Mouse (Mus musculus) liver, embryonic 12.5 days (tissue): ENCODE data around the gene Tk2. TPM values are rescaled to one million over a fixed set of nuclear protein-coding genes. Genes with fewer than 3 reads are reported as not detected.

Source experiments
- ATAC-seq: fragments of 200-750 bp; cut with Nextera tagmentation; 2 replicates; pipeline ENCODE4 v1.8.0; 2017; ENCODE audit warnings: moderate number of reproducible peaks, mild to moderate bottlenecking, moderate library complexity
- H3K27ac ChIP-seq: fragments of 300-500 bp; sonication (generic); 2 replicates; pipeline ENCODE4 v1.5.1; 2016; ENCODE audit warnings: mild to moderate bottlenecking
- H3K27me3 ChIP-seq: fragments of 300-500 bp; sonication (generic); replicated peaks from 2 replicates; pipeline ENCODE4 v1.6.1; 2016; ENCODE audit warnings: mild to moderate bottlenecking, moderate library complexity
- H3K36me3 ChIP-seq: fragments of 300-500 bp; sonication (generic); 2 replicates; pipeline ENCODE4 v1.6.1; 2016; ENCODE audit warnings: mild to moderate bottlenecking, moderate library complexity
- H3K4me1 ChIP-seq: fragments of 300-500 bp; sonication (generic); 2 replicates; pipeline ENCODE4 v1.6.1; 2016
- H3K4me2 ChIP-seq: fragments of 300-500 bp; sonication (generic); 2 replicates; pipeline ENCODE4 v1.6.1; 2016; ENCODE audit warnings: mild to moderate bottlenecking, moderate library complexity
- H3K4me3 ChIP-seq: fragments of 300-500 bp; sonication (generic); 2 replicates; pipeline ENCODE4 v1.5.1; 2016; ENCODE audit warnings: mild to moderate bottlenecking, moderate library complexity
- H3K9ac ChIP-seq: fragments of 300-500 bp; sonication (generic); 2 replicates; pipeline ENCODE4 v1.6.1; 2016; ENCODE audit warnings: mild to moderate bottlenecking, moderate library complexity
- H3K9me3 ChIP-seq: fragments of 300-500 bp; sonication (generic); replicated peaks from 2 replicates; pipeline ENCODE4 v1.6.1; 2016; ENCODE audit warnings: mild to moderate bottlenecking, moderate library complexity
- WGBS: fragments of 180-500 bp; shearing (Covaris S2); methylation state at CpG from one replicate; pipeline ENCODE4 v1.1.7; 2016; ENCODE audit not compliant: insufficient replicate concordance; 5-methylcytosine and 5-hydroxymethylcytosine counted together
- polyA plus RNA-seq: library from polyadenylated mRNA; unstranded; fragments of >200 nt; fragmentation: Nextera tagmentation; extraction: Ambion mirVana; gene quantifications from 2 replicates; pipeline ENCODE4 v1.2.1, GENCODE M21; 2016

Gene Tk2
- polyA plus RNA-seq, 1 experiment from 2014 or later, result 9.1 TPM

DNA sequence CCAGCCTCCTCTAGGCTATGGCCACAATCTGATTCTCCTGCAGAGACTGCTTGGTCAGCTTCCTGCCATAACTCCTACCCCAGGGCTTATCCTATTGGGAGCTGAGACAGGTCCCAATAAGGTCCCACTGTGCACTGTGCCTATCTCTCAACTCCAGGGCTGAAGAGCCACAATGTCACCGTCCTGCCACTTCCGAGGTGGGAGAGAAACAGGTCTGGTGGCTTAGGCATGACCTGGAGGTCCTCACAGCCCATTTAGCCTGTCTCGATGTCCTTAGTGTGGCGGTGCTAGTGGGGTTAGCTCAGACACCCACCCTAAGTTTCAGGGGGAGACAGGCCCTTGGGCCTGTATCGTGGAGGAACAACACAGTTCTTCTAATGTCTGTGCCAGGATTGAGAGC, 30.8 kb downstream of the Tk2 start:
- H3K9me3 ChIP-seq, result no peaks in the 10 kb centered on the region
- H3K27me3 ChIP-seq, result peaks cover 22% of the 10 kb centered on the region
- H3K4me2 ChIP-seq, result no peak overlapping the region
- no peak overlapping the region for H3K9ac ChIP-seq
- H3K4me3 ChIP-seq, result no peak overlapping the region
- H3K27ac ChIP-seq, result no peak overlapping the region
- no peaks in the 10 kb centered on the region for H3K36me3 ChIP-seq
- no peak for ATAC-seq
- 74% methylated on average over 5 of the region's 5 CpGs for WGBS
- H3K4me1 ChIP-seq, result no peaks in the 10 kb centered on the region

DNA sequence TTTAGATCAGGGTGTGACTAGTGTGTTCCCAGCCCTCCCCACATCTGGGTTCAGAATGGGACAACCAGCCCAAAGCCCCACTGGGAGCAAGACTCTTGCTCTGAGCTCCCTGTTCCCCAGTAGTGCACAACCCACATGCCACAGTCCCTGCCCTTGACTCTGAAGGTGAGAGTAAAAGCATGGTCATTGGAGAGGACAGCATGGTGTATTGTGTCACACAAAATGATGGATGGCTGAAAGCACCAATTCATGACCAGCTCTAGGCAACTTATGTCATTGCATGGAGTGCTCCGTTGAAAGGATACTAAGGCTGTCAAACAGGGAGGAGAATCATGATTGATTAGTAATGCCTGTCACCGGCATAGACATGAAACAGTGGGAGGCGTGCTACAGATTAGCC, 43.1 kb downstream of the Tk2 start:
- no peak overlapping the region for H3K27ac ChIP-seq
- H3K36me3 ChIP-seq, result no peaks in the 10 kb centered on the region
- no peaks in the 10 kb centered on the region for H3K4me1 ChIP-seq
- no peaks in the 10 kb centered on the region for H3K9me3 ChIP-seq
- H3K4me3 ChIP-seq, result no peak overlapping the region
- no peak for ATAC-seq
- H3K9ac ChIP-seq, result no peak overlapping the region
- 62% methylated on average over 3 of the region's 3 CpGs for WGBS
- H3K27me3 ChIP-seq, result peaks cover 10% of the 10 kb centered on the region; the same call in 1 of the 2 replicates
- H3K4me2 ChIP-seq, result no peak overlapping the region

DNA sequence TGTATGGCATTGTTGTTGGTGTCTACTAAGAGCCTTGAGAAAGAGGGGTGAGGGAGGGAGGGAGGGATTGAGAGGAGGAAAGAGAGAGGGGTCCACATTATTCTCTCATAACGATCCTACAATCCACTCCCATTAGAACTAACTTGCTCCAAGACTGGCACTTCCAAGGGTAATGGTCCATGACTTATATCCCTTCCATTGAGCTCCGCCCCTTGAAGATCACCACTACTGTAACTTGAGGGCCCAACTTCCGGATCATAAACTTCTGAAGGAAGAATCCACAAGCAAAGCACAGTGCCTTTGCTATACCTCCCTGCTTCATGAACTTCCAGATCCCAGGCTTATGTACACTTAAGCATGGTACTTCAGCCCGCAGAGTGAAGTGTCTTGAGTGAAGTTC, 46.0 kb downstream of the Tk2 start:
- no peak for ATAC-seq
- WGBS, result 81% methylated on average over 4 of the region's 4 CpGs
- H3K4me3 ChIP-seq, result no peak overlapping the region

DNA sequence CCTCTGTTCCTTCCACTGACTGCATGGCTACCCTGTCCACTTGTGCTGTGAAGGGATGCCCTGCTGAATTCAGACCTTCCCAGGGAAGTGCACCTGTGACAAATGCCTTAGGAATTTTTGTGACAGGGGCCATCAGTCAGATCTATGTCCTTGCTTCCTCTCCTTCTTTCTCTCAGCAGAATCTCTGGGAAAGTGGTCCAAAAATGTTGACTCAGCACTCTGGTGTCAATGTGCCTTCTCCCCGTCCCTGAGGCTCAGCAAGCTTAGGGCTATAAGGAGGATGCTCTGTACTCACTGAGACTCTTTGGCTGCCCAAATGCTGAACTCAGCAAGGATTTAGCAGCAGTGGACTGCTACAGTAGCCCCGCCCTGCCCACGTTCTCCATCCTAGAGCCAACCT, 46.7 kb downstream of the Tk2 start:
- Histone ChIP-seq H3K9me3 (no peaks in the 10 kb centered on the region), H3K27me3 (peaks cover 13% of the 10 kb centered on the region; the same call in 1 of the 2 replicates), H3K27ac (no peak overlapping the region), H3K4me2 (no peak overlapping the region), H3K4me1 (no peaks in the 10 kb centered on the region), H3K4me3 (no peak overlapping the region), H3K9ac (no peak overlapping the region), H3K36me3 (no peaks in the 10 kb centered on the region)
- 61% methylated on average over 3 of the region's 3 CpGs for WGBS
- no peak for ATAC-seq

More for the DNA sequence above, 46.0 kb downstream of the Tk2 start:
- H3K36me3 ChIP-seq, result no peaks in the 10 kb centered on the region
- no peaks in the 10 kb centered on the region for H3K9me3 ChIP-seq
- no peaks in the 10 kb centered on the region for H3K4me1 ChIP-seq
- peaks cover 13% of the 10 kb centered on the region; the same call in 1 of the 2 replicates for H3K27me3 ChIP-seq
- H3K9ac ChIP-seq, result no peak overlapping the region
- no peak overlapping the region for H3K4me2 ChIP-seq
- no peak overlapping the region for H3K27ac ChIP-seq

DNA sequence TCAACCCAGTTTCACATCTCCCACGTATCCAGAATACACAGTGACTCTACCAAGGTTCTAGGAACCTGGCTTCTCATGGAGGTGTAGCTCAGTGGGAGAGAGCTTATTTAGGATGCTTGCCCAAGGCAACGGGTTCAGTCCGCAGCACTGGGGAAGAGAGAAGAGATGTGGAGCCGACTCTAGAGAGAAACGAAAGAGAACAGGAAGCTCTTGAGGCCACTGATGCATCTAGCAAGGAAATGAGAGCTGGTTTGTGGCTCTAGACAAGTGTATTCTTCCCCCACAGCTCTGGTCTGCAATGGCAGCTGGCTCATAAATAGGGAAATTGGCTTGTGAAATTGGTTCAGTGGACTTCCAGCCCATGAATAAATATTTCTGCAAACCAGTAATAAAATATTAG, 48.6 kb downstream of the Tk2 start:
- H3K27ac ChIP-seq, result no peak overlapping the region
- no peak for ATAC-seq
- H3K36me3 ChIP-seq, result no peaks in the 10 kb centered on the region
- H3K27me3 ChIP-seq, result peaks cover 13% of the 10 kb centered on the region; the same call in 1 of the 2 replicates
- 26% methylated on average over 5 of the region's 5 CpGs for WGBS
- no peak overlapping the region for H3K9ac ChIP-seq
- H3K4me3 ChIP-seq, result no peak overlapping the region
- H3K4me1 ChIP-seq, result no peaks in the 10 kb centered on the region
- no peaks in the 10 kb centered on the region for H3K9me3 ChIP-seq
- no peak overlapping the region for H3K4me2 ChIP-seq

DNA sequence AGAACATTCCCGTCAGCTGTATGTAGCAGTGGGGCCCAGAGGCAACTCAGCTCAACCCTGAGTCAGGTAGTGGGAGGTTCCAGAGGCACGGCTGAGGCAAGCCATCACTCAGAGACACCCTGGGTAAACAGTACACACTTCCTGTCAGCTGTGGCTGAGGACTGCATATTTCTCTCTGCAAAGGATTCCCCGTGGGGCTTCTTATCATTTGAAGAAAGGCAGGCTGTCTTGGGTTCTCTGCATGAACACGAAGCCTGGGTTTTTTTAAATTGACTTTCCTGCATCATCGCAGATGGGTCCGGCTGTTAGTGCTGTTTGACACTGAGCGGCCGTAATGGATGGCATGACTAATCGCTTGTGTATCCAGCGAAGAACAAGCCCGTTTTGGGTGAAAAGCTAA, 56.9 kb downstream of the Tk2 start:
- Histone ChIP-seq H3K27me3 (peaks cover 12% of the 10 kb centered on the region; the same call in 1 of the 2 replicates), H3K4me1 (no peaks in the 10 kb centered on the region), H3K27ac (no peak overlapping the region), H3K4me2 (no peak overlapping the region), H3K9me3 (no peaks in the 10 kb centered on the region), H3K9ac (no peak overlapping the region), H3K4me3 (no peak overlapping the region), H3K36me3 (no peaks in the 10 kb centered on the region)
- WGBS, result 46% methylated on average over 11 of the region's 11 CpGs
- ATAC-seq, result no peak; the same call in 1 of the 2 replicates

DNA sequence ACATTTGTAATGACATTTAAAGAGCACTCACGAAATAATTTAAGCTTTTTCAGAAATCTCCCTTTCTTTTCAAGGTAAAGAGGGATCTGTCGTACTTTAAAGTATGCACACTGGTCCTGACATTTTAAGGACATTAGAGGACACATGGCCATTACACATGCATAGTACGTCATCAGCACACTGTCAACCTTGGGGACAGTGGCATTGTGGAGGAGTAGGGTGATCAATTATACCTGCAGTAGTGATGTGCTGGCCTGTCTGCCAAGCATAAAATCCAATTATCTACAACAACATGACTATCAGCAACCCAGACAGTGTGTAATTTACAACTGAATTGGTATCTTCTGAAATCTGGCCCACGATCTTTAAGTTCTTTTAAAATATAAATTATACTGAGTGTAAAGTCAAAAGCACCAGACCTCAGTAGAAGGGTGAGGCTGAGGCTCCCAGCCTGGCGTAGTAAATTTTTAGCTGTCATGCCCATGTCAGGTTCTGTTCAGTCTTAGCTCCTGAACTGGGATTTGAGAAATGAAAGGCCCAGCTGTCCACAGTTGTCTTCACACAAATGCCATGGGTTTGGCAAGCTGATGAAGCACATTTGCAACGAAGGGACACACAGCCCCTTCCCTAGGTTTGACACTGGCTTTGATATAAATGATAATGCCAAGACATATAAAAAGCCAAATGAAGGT, 57.4 kb downstream of the Tk2 start:
- H3K4me3 ChIP-seq, result no peak overlapping the region
- H3K27ac ChIP-seq, result no peak overlapping the region
- no peaks in the 10 kb centered on the region for H3K9me3 ChIP-seq
- no peak for ATAC-seq
- no peak overlapping the region for H3K4me2 ChIP-seq
- 57% methylated on average over 6 of the region's 6 CpGs for WGBS
- peaks cover 12% of the 10 kb centered on the region; the same call in 1 of the 2 replicates for H3K27me3 ChIP-seq
- H3K4me1 ChIP-seq, result no peaks in the 10 kb centered on the region
- H3K9ac ChIP-seq, result no peak overlapping the region
- H3K36me3 ChIP-seq, result no peaks in the 10 kb centered on the region

DNA sequence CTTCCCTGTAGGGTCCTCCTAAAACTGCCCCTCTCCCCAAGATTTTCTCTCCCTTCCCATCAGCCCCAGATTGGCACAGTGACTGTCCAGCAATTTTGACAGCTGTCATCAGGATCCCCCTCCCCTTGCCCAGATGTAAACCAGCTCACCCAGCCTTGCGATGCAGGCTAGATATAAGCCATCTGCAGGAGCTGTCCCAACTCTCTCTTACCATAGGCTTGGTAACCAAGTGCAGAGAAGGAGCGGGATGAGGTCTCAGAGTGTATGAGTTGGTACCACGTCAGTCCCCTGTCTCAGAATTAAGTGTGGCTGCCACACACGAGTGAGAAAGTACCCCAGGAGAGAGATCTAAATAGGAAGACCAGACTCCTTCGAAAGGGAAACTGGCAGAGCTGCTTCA, 59.9 kb downstream of the Tk2 start:
- Histone ChIP-seq H3K9me3 (no peaks in the 10 kb centered on the region), H3K27ac (no peak overlapping the region), H3K27me3 (peaks cover 12% of the 10 kb centered on the region; the same call in 1 of the 2 replicates), H3K4me1 (no peaks in the 10 kb centered on the region), H3K4me3 (no peak overlapping the region), H3K9ac (no peak overlapping the region), H3K4me2 (no peak overlapping the region), H3K36me3 (no peaks in the 10 kb centered on the region)
- WGBS, result 45% methylated on average over 5 of the region's 5 CpGs
- ATAC-seq, result no peak

DNA sequence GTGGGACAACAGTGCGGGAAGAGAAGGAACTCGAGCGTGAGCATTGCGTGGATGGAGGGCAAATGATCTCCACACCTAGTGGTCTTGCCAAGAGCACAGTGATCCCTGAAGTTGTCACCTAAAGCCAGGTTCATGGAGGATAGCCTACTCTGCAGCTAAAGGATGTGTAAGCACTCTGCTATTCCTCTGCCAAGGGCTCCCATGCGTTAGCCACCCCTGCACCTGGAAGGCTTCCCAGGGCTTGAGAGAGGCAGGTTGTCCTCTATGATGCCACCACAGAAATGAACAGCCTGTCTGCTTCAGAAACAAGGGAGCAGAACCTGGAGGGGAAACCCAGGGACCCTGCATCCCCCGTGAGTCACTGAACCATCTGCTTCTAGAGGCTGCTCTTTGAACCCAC, 60.7 kb downstream of the Tk2 start:
- H3K9ac ChIP-seq, result no peak overlapping the region
- no peaks in the 10 kb centered on the region for H3K4me1 ChIP-seq
- no peak overlapping the region for H3K27ac ChIP-seq
- no peak for ATAC-seq
- no peaks in the 10 kb centered on the region for H3K36me3 ChIP-seq
- peaks cover 12% of the 10 kb centered on the region; the same call in 1 of the 2 replicates for H3K27me3 ChIP-seq
- 73% methylated on average over 6 of the region's 6 CpGs for WGBS
- no peak overlapping the region for H3K4me2 ChIP-seq
- H3K9me3 ChIP-seq, result no peaks in the 10 kb centered on the region
- H3K4me3 ChIP-seq, result no peak overlapping the region

DNA sequence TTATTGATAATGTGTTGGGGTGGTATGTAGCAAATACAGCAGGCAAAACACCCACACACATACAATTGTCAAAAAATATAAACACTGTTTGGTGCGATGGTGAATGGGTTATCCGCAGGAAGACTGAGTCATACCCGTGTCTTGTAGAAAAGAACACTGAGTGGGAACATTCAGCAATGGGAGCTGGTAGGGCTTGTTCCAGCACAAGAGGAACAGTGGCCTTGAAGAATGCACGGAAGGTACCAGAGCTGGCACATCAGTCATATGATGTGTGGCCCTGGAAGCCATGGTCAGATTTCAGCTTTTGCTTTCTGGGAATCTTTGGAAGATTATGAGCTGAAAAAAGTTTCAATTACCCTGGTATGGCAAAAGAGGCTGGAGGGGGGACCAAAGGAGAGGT, 61.5 kb downstream of the Tk2 start:
- no peak overlapping the region for H3K4me2 ChIP-seq
- H3K27me3 ChIP-seq, result peaks cover 12% of the 10 kb centered on the region; the same call in 1 of the 2 replicates
- no peaks in the 10 kb centered on the region for H3K9me3 ChIP-seq
- no peak overlapping the region for H3K4me3 ChIP-seq
- no peak for ATAC-seq
- H3K36me3 ChIP-seq, result no peaks in the 10 kb centered on the region
- no peak overlapping the region for H3K27ac ChIP-seq
- no peak overlapping the region for H3K9ac ChIP-seq
- WGBS, result 76% methylated on average over 4 of the region's 4 CpGs
- H3K4me1 ChIP-seq, result no peaks in the 10 kb centered on the region

DNA sequence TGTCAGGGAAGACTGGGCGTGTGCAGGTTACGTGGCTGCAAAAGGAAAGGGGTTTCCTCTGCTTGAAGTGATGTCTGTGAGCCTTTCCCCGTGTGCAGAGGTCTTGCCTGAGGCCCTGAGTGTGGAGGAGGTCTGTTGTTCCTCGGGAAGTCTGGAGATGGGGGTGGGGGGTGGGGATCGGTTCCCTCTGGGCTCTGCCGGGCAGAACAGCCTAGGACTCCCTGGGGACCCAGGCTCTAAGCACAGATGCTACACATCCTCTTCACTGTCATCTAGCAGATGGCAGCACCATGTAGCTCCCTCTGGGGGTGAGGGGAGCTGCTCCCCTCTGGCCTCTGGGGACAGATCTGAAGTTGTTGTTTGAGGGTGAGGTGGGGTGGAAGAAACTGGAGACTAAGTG, 63.5 kb downstream of the Tk2 start:
- H3K27ac ChIP-seq, result no peak overlapping the region
- no peaks in the 10 kb centered on the region for H3K36me3 ChIP-seq
- no peak overlapping the region for H3K4me2 ChIP-seq
- H3K9me3 ChIP-seq, result no peaks in the 10 kb centered on the region
- peaks cover 12% of the 10 kb centered on the region; the same call in 1 of the 2 replicates for H3K27me3 ChIP-seq
- no peaks in the 10 kb centered on the region for H3K4me1 ChIP-seq
- H3K4me3 ChIP-seq, result no peak overlapping the region
- no peak for ATAC-seq
- H3K9ac ChIP-seq, result no peak overlapping the region
- WGBS, result 41% methylated on average over 6 of the region's 6 CpGs

DNA sequence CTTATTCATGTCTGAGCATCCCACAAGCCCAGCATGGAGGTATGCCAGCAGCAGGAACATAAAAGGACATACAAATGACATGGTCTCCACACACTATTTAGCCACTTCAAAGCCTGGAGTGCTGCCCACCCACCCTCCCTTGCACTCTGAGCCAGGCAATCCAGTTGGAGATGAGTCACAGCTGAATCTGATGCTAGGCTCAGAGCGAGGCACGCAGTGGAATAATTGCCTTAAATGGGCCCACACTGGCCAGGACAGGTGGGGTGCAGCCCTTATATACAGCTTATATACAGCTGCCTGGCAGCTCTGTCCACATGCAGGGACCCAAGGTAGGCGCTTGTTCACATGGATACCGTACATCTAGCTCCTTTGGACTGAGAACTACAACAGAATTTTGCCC, 71.3 kb downstream of the Tk2 start:
- peaks cover 17% of the 10 kb centered on the region for H3K27me3 ChIP-seq
- H3K9me3 ChIP-seq, result no peaks in the 10 kb centered on the region
- WGBS, result 76% methylated on average over 4 of the region's 4 CpGs
- H3K4me1 ChIP-seq, result no peaks in the 10 kb centered on the region
- H3K9ac ChIP-seq, result no peak overlapping the region
- no peak overlapping the region for H3K4me2 ChIP-seq
- H3K4me3 ChIP-seq, result no peak overlapping the region
- ATAC-seq, result no peak
- H3K36me3 ChIP-seq, result no peaks in the 10 kb centered on the region
- H3K27ac ChIP-seq, result no peak overlapping the region
